Mouse (Mus musculus): ENCODE measurements around the gene Foxc1. TPM values are rescaled to one million over a fixed set of nuclear protein-coding genes. Genes with fewer than 3 reads are reported as not detected.

The Foxc1 gene
- total RNA-seq, 2 experiments from 2014 or later, result 0.73 to 0.74 TPM

DNA sequence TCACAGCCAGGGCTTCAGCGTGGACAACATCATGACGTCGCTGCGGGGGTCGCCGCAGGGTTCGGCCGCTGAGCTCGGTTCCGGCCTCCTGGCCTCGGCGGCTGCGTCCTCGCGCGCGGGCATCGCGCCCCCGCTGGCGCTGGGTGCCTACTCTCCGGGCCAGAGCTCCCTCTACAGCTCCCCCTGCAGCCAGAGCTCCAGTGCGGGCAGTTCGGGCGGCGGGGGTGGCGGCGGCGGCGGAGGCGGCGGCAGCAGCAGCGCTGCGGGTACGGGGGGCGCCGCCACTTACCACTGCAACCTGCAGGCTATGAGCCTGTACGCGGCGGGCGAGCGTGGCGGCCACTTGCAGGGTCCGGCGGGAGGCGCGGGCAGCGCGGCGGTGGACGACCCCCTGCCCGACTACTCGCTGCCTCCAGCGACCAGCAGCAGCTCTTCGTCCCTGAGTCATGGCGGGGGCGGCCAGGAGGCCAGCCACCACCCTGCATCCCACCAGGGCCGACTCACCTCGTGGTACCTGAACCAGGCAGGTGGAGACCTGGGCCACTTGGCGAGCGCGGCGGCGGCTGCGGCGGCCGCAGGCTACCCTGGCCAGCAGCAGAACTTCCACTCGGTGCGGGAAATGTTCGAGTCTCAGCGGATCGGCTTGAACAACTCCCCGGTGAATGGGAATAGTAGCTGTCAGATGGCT, 1.8 kb downstream of the Foxc1 start:
- H3K27ac ChIP-seq, result peak overlapping the region; percentile 83
- peak; percentile 62 for TF ChIP-seq CTCF (IDR thresholded peaks at IDR 0.05)
- intact Hi-C loops (cut with DNase I), result loop anchor here (5.0 kb wide), 1 partner anchor 1261 kb away; the partner anchor contains the start of gene Uqcrfs1

DNA sequence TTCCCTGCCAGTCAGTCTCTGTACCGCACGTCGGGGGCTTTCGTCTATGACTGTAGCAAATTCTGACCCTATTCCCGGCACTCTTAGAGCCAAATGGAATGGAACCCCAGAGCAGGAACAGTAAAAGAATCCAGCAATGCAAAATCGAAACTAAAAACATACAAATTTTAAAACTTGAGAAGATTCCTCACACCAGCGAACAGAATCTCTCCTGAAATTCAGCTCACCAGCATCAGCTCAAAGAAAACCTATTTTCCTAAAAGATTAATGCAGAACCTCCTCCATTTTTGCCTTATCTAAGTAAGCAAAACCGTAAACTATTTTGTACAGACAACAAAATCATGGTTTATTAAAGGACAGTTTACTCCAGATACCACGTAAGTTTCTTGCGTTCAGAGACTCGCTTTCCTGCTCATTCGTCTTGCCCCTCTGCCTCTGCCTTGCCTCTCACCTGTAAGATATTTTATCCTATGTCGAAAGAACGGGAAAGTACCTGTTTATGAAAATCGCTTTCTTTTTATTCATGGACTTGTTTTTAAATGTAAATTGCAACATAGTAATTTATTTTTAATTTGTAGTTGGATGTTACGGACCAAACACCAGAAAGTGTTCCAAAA, 2.5 kb downstream of the Foxc1 start:
- peak overlapping the region; percentile 83 for H3K27ac ChIP-seq
- intact Hi-C loops (cut with DNase I), result loop anchor here (5.0 kb wide), 1 partner anchor 1262 kb away; the partner anchor contains the start of gene Uqcrfs1

More for the DNA sequence above, 1.8 kb downstream of the Foxc1 start:
- peak overlapping the region; percentile 82 for H3K4me3 ChIP-seq
- DNase-seq, result peak; percentile 73

DNA sequence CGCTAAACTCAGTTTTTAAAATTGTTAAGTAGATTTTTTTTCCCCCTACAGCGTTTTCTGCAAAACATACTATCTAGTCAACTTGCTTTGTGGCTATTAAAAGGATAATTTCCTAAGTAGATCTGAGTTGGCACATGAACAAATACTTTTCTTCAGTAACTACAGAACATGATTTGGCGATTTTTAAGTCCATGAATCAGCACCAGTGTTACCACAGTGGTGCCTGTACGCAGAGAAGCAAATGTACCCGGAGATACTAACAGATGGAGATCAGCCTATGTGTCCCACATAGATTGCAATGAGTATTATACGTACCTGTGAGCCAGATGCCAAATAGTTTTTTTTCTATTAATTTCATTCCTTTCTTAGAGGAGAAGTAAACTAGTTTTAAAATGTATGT, 3.3 kb downstream of the Foxc1 start:
- Histone ChIP-seq H3K4me3 (peak overlapping the region; percentile 82), H3K27ac (0 out of 2 replicates have a peak overlapping the region, but pooled peaks have one; percentile 3)
- intact Hi-C loops (cut with DNase I), result loop anchor here (5.0 kb wide), 1 partner anchor 1262 kb away; the partner anchor contains the start of gene Uqcrfs1
- no peak for TF ChIP-seq CTCF (IDR thresholded peaks at IDR 0.05)
- DNase-seq, result no peak

More for the DNA sequence above, 2.5 kb downstream of the Foxc1 start:
- peak overlapping the region; percentile 82 for H3K4me3 ChIP-seq
- no peak for DNase-seq
- no peak for TF ChIP-seq CTCF (IDR thresholded peaks at IDR 0.05)

DNA sequence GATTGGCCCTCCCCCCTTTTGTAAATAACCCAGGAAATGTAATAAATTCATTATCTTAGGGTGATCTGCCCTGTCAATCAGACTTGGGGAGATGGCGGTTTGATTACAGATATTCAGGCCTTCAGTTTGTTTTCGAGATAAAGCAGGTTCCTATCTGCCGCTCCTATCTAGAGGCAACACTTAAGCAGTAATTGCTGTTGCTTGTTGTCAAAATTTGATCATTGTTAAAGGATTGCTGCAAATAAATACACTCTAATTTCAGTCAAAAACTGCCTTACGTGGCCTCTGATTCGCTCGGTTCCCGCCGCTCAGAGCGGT, 3.9 kb downstream of the Foxc1 start:
- TF ChIP-seq CTCF (IDR thresholded peaks at IDR 0.05), result no peak
- DNase-seq, result no peak
- Histone ChIP-seq H3K27ac (peak overlapping the region; percentile 67; the same call in 1 of the 2 replicates), H3K4me3 (peak overlapping the region; percentile 82)
- intact Hi-C loops (cut with DNase I), result no loop called here

GRCm38 (mm10) chr13:31810693-31811541, 4.5 kb downstream of the Foxc1 start:
- TF ChIP-seq CTCF (IDR thresholded peaks at IDR 0.05), result no peak
- intact Hi-C loops (cut with DNase I), result no loop called here
- H3K4me3 ChIP-seq, result peak overlapping the region; percentile 82
- H3K27ac ChIP-seq, result peak overlapping the region; percentile 67
- peak; percentile 48 for DNase-seq

DNA sequence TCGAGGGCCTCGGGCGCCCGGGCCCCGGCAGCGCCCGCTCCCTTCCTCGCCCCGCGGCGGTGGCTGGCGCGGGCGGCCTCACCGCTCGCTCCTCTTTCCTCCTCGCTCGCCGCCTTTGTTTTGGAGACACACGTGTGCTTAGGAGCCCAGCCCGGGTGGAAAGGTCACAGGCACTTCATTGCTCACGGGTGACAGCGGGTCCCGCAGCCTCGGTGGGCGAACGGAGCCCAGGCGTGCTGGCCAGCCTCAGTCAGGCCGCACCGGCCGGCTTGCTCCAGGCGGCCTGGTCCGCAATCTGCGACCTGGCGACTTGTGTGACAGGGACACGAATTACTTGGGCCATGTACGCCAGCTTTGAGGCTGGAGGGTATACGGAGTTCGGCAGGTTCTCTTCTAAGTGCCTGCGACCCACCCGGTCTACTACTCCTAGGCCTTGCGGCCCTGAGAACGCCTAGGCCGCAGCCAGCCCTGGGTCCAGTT, 5.1 kb downstream of the Foxc1 start:
- Histone ChIP-seq H3K27ac (peak overlapping the region; percentile 67), H3K4me3 (peak overlapping the region; percentile 82)
- intact Hi-C loops (cut with DNase I), result no loop called here
- no peak for TF ChIP-seq CTCF (IDR thresholded peaks at IDR 0.05)
- no peak for DNase-seq

DNA sequence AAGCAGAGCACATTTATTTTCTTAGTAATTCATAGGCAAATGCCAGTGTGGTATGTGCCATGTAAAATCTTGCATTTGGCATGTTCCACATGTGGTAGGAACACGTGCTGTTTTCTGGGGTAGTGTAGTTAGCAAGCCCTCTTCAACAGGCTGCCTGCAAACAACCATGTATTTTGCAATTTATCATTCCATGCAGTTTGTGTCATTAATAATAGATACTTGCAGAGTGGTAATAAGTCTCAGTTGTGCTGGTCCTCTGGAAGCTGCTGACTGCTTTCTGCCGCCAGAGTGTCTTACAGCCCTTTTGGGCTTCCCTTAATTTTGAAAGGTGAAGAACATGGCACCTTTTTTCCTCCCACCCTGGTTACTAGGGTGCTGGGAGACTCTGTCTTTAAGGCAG, 6.3 kb downstream of the Foxc1 start:
- H3K4me3 ChIP-seq, result no peak overlapping the region
- intact Hi-C loops (cut with DNase I), result no loop called here
- no peak overlapping the region for H3K27ac ChIP-seq
- no peak for DNase-seq
- no peak for TF ChIP-seq CTCF (IDR thresholded peaks at IDR 0.05)

GRCm38 (mm10) chr13:31815383-31816003, 9.1 kb downstream of the Foxc1 start:
- Histone ChIP-seq H3K4me3 (no peak overlapping the region), H3K27ac (no peak overlapping the region; the same call in 1 of the 2 replicates)
- no peak for TF ChIP-seq CTCF (IDR thresholded peaks at IDR 0.05)
- intact Hi-C loops (cut with DNase I), result no loop called here
- DNase-seq, result no peak

DNA sequence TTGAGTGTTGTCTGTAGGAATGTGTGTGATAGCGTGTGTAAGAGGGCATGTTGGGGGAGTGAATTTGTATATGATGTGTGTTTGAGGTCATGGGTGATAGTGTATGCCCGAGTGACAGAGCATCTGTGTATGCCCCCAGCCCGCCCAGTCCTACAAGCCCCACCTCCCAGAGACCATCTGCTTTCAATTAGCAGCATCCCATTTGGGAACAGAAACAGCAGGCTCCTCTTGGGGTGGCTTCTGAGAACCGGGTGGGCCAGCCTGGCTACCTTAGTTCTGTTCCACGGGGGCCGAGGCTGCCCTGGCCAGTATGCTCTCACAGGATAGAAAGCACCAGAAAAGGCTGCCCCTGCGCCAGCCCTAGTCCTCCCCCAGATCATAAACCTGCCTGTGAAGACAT, 11.9 kb downstream of the Foxc1 start:
- Histone ChIP-seq H3K27ac (no peak overlapping the region), H3K4me3 (no peak overlapping the region)
- intact Hi-C loops (cut with DNase I), result no loop called here
- DNase-seq, result no peak
- no peak for TF ChIP-seq CTCF (IDR thresholded peaks at IDR 0.05)

DNA sequence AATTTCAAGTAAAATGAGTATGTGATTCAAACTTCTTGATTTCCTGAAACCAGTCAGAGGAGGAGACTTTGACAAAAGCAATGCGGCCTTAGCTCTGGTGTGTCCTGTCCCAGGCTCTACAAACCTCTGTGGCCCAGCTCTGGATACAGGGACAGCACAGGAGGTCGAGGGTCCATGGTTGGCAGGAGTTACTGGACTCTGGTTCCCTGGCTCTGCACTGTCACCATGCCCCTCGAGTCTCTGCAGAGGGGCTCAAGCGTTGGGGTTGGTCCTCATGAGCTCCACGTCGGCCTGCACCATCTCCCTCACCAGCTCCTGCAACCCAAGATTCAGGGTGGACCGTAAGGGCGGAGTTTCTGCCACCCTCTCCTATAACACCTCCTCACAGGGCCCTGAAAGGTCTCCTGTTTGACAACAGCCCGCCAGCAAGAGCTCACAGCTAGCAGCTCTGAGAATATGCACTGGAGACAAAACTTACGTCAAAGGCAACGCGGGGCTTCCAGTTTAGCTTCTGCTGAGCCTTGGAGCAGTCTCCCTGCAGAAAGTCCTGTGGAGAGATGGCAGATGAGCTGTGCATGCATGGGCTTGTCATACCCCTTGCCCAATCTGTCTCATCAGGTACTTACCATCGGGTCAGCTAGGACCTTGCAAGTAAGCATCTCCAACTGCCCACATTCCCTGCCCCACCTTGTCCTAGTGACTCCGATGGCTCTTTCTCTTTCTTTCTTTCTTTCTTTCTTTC, 13.4 kb downstream of the Foxc1 start:
- intact Hi-C loops (cut with DNase I), result no loop called here
- DNase-seq, result no peak
- no peak overlapping the region for H3K27ac ChIP-seq
- no peak for TF ChIP-seq CTCF (IDR thresholded peaks at IDR 0.05)
- H3K4me3 ChIP-seq, result no peak overlapping the region

DNA sequence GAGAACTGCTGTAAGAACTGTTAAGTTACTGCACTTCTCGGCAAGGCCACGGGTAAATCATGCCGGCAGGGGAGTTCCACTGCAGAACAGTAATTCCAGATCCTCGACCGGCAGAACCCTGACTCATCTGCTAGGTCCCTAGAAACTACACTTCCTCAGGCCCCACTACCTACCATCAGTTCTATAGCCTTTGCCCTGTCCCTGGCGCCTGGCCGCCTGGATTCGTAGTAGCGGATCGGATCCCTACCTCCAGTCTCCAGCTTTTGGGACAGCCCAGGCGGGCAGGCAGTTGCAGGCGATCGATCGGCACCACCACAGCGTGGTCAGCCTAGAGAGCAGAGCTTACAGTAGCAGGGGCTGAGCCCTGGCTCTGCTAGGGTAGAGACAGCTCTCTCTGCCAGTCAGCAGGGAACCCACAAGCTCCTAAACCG, 14.2 kb downstream of the Foxc1 start:
- H3K27ac ChIP-seq, result peak overlapping the region; percentile 61
- peak overlapping the region; percentile 65 for H3K4me3 ChIP-seq
- intact Hi-C loops (cut with DNase I), result no loop called here
- peak; percentile 56 for DNase-seq
- no peak for TF ChIP-seq CTCF (IDR thresholded peaks at IDR 0.05)
